Mouse (Mus musculus): Measurements from ENCODE around the gene Vav1. TPM values are rescaled to one million over a fixed set of nuclear protein-coding genes. Genes with fewer than 3 reads are reported as not detected.
"Not testable (repeated sequence)": the region's sequence is repeated elsewhere in the genome, so short reads cannot be mapped to it uniquely, and the experiment has no call there.

The Vav1 gene
- total RNA-seq, 4 experiments from 2014 or later: 3.3 to 17.4 (median 10.0) TPM

GRCm38 (mm10) chr17:57279591-57280224 is 808 bp downstream of the Vav1 start:
- no peak for DNase-seq (ENCODE audit: low spot score in 2 of 2)

DNA sequence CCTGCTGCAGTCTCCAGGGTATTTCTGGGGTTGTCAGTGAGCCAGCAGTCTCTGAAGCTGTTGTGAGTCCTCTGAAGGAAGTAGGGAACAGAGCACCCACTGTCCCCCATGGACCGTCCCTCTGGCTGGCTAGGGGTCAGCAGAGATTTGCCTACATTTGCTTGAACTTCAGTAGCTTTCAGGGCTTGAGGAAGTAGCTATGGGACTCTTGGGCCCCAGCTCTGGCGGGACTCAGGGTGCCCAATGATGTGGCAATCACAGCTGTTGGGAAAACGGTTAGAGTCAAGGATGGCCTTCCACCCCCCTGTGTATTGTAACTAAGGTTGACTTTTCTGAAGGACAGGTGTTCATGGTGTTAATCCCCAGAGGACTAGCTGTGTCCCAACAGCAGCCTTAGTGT is 1.5 kb downstream of the Vav1 start:
- no peak for DNase-seq (ENCODE audit: low spot score in 2 of 2)

- no peak for DNase-seq (ENCODE audit: low spot score in 2 of 2)
Measured at GRCm38 (mm10) chr17:57283906-57284305, 5.0 kb downstream of the Vav1 start.

GRCm38 (mm10) chr17:57285077-57285476 is 6.2 kb downstream of the Vav1 start:
- no peak for DNase-seq (ENCODE audit: low spot score in 2 of 2)

DNA sequence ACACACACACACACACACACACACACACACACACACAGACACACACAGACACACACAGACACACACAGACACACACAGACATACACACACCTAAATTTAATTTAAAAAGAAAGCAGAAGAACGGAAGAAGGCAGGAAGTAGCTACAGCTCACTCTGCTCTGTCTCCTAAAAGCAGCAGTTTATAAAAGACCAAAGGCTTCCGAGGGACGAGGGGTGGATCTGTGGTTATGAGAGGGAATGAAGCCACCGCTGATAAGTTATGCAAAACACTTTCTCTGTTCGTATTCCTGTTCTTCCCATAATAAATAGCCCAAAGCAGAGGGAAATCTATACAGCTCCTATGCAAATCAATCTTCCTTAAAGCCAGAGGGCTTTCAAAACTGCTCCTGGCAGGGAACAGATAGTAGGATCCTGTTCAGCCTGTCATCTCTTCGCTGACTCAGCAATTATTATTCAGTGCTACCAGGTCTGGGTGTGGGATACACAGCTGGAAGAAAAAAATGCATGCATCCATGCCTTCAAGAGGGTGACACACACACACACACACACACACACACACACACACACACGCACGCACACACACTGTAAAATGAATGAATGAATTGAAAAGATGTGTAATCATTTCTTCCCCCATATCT is 7.9 kb downstream of the Vav1 start:
- DNase-seq (ENCODE audit: low spot score in 2 of 2): no peak

GRCm38 (mm10) chr17:57289252-57289651 is 10.4 kb downstream of the Vav1 start:
- no peak for DNase-seq (ENCODE audit: low spot score in 2 of 2)

- no peak for DNase-seq (ENCODE audit: low spot score in 2 of 2)
Measured at GRCm38 (mm10) chr17:57290001-57290670, 11.2 kb downstream of the Vav1 start.

DNA sequence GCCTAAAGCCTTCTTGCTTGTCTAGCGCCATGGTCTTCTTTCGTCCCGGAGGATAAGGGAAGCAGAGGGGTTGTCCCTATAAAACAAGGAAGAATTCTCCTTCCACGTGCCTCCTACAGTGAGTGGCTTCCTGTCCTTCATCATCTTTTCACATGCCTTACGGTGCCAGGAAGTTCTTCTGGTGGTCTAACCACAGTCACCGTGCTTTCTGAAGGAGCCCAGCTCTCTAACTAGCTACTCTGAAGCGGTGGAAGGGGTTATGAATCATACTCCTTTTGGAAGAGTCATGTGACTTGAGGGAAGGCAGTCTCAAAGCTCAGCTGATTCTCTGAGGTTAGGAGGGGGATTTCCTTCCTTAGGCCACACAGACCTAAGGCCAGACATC is 11.8 kb downstream of the Vav1 start:
- DNase-seq (ENCODE audit: low spot score in 2 of 2): no peak

DNA sequence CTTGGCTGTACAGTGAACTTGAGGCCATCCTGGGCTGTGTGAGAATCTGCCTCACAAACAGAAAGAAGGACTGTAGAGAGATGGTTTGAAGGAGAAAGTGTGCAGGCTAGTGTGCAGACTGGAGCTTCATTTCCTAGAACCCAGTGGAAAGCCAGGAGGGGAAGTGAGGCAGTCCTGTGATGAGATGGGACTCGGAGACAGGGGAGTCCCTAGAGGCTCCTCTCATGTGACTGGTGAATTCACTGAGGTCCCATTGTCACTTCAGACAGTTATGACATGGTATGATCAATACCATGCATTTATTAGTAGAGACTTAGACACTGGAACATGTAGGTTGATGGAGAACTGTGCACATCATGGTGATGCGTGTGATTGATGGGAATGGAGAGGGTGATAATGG is 13.4 kb downstream of the Vav1 start:
- DNase-seq (ENCODE audit: low spot score in 2 of 2): no peak

DNA sequence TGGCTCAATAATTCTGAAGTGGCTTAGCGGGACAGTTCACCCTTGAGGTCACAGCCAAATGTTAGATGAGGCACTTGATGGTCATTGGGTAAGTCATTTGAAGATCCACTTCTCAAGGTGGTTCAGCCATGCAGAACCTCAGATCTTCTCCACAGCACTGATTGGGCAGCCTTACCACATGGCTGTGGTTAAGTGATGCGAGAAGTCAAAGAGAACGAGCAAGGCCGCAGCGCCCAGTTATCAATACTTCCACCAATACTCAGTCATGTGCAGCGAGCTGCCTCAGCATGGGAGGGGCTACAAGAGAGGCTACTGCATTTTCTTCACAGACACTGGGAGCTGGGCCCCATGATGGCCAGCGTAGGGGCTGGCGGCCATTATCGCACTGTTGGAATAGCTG is 14.1 kb downstream of the Vav1 start:
- DNase-seq (ENCODE audit: low spot score in 2 of 2): no peak

DNA sequence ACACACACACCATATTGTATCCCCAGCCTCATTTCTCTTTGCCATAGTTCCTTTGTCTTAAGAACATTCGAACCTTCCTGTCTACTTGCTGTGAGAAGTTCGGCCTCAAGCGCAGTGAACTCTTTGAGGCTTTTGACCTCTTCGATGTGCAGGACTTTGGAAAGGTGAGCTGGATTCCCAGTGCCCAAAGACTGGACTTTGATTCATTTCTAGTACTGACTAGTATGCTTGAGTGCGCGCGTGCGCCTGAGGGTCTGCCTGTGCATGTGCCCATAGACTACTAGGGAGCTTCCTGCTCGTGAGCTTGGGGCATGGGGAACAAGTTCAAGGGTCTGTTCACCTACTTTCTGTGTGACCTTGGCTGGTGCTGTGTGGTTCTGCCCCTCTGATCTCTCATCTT is 17.0 kb downstream of the Vav1 start:
- DNase-seq (ENCODE audit: low spot score in 2 of 2): no peak

- DNase-seq (ENCODE audit: low spot score in 2 of 2): no peak
Measured at GRCm38 (mm10) chr17:57297040-57297439, 18.1 kb downstream of the Vav1 start.

DNA sequence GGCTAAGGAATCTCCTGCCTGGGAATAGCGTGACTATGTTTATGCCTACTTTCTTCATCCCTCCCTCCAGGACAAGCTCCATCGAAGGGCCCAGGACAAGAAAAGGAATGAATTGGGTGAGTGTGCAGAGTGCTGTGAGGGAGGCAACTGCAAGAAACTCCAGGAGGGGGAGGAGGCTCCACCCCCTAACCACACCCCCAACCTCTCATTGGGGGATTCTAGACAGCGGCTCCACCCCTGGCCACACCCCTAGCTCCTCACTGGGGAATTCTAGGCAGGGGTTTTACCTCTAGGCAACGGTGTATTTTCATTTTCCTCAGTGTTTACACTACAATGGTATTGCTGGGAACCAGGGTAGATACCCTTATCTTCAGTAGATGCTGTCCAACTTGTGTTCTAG is 26.7 kb downstream of the Vav1 start:
- DNase-seq (ENCODE audit: low spot score in 2 of 2): no peak

DNA sequence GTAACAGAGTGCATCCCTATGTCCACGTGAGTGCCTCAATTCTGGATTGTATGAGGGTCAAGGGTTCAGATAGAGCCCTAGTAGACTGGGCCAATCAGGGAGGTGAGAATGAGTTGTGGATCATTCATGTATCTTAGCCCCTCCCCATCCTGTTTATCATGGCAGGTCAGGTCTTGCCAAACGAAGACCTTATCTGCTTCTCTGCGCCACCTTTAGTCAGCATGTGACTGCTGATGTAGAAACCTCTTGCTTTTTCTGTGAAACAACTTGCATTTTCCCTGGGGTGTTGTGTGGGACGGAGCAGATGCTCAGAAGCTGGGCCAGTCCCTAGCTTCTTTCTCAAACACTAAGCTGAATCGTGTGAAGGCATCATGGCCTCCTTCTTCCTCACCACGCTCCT is 28.2 kb downstream of the Vav1 start:
- no peak for DNase-seq (ENCODE audit: low spot score in 2 of 2)

GRCm38 (mm10) chr17:57311801-57312200 is 32.9 kb downstream of the Vav1 start:
- no peak for DNase-seq (ENCODE audit: low spot score in 2 of 2)

GRCm38 (mm10) chr17:57327615-57328014 is 48.7 kb downstream of the Vav1 start:
- DNase-seq (ENCODE audit: low spot score in 2 of 2): no peak

DNA sequence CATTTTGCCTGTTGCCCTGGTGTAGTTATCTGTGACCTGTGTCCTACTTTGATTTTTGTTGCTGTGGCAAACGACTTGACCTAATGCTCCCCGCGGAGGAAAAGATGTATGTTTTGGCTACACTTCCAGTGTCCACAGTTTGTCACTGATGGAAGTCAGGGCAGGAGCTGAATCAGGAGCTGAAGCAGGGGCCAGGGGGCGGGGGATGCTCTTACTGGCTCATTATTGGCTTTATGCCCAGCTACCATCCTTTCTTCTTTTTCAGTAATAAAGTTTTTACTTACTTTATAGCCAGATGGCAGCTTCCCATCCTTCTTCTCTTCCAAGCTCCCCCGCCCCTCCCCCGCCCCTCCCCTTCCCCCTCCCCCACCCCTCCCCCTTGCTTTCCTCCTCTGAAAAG is 50.0 kb downstream of the Vav1 start:
- no peak for DNase-seq (ENCODE audit: low spot score in 2 of 2)

DNA sequence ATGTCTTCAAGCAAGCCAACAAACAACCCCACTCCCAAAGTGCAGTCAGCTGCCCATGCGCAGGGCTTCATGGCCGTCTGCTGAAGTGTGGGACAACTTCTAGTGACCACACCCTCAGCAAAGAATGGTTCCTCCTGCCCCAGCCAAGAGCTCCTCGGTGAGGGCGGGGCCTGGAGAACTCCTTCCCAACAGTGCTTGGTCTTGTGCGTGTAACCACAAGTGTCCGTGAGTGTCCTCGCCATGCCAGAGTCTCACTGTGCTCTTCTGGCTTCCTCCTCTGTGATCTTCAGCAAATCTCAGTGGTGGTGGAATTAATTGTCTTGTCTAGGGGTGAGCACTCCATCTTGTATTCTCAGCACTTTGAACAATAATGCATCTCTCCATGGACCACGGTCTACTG is 52.1 kb downstream of the Vav1 start:
- no peak for DNase-seq (ENCODE audit: low spot score in 2 of 2)

DNA sequence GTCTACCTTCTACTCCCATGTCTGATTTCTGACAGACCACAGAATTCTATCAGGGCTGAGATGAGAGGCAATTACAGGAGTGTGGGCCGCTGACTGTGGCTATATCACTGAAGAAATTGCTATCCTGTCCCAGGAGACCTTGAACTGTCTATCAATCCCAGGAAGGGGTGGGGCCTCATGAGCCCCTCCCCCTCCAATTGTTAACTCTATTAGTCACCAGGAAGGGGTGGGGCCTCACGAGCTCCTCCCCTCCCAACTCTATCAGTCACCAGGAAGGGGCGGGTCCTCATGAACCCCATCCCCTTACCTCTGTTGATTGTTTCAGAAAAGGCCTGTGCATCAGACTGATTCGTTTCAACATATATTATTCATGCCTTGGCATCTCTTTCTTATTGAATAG is 53.3 kb downstream of the Vav1 start:
- no peak for DNase-seq (ENCODE audit: low spot score in 2 of 2)

DNA sequence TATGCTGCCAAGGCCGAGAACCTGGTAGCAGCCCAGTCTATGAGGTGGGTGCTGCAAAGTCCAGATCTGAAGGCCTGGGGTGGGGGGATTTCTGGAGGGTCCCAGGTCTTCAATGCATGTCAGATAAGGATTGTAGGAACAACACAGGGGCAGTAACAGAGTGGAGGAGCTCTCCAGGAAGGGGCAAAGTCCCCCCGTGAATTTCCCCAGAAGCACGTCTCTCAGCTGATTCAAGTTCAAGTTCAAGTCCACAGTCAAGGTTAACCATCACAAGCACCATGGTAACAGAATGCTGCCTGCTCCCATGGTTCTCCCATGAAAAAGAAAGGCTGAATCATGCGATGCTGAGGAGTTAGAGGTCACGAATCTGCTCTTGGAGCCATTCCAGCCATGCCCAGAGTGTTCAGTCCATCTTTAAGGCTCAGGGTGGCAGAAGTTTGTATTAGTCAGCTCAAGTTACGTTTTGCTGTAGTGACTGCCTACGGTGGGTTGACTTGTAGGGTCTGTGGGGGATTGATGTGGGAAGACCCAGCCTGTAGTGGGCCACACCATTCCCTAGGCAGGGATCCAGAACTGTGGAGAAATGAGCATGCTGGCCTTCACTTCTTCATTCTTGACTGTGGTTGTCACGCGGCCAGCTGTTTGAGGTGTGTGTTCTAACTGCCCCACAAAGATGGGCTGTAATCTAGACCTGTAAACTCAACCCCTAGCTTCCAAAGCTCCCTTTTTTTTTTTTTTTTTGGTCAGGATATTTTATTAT is 55.3 kb downstream of the Vav1 start:
- no peak for DNase-seq (ENCODE audit: low spot score in 2 of 2)

DNA sequence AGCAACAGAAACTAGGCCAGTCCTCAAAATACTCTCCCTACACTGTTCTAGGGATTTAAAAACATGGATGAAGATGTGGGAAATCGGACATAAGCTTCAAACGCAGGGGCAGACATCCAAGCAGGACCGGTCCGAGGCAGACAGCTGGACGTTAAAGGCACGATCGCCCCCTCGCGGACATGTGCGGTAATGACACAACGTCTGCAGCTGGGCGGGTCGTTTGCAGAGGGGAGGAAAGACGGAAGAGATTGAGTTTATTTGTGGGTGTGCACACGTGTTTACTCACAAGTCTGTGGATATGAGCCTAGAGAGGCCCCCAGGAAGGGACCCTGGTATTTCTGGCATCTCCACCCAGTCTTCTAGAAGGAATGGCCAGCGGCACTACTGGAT is 55.9 kb downstream of the Vav1 start:
- peak; percentile 54 to 76 for DNase-seq (ENCODE audit: low spot score in 2 of 2)

DNA sequence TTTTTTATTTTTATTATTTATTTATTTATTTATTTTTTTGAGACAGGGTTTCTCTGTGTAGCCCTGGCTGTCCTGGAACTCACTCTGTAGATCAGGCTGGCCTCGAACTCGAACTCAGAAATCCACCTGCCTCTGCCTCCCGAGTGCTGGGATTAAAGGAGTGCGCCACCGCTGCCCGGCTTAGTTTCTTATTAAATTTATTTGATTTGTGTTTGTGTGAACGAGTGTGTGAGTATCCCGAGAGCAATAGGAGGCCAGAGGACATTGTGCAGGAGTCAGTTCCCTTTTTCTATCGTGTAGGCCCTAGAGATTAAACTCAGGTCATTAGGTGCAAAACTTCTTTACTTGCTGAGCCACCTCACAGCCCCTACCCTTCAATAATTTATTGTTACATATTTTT is 56.3 kb downstream of the Vav1 start:
- not testable (repeated sequence) for DNase-seq (ENCODE audit: low spot score in 2 of 2)

Data from layer of hippocampus, adult 8-10 months (tissue).